Mouse (Mus musculus) lung, postnatal 0 days (tissue): ENCODE data around the gene Npcd. TPM values are rescaled to one million over a fixed set of nuclear protein-coding genes. Genes with fewer than 3 reads are reported as not detected.

Experiments
- ATAC-seq: fragments of 200-750 bp; cut with Nextera tagmentation; 2 replicates; pipeline ENCODE4 v1.8.0; 2017; ENCODE audit warnings: moderate library complexity
- DNase-seq: peaks from one replicate; pipeline ENCODE4 v3.0.0-alpha.2; 2016; ENCODE audit warnings: low spot score
- H3K27ac ChIP-seq: fragments of 300-500 bp; sonication (generic); 2 replicates; pipeline ENCODE4 v1.5.1; 2014; ENCODE audit warnings: antibody characterized with exemption, mild to moderate bottlenecking, low read length, mixed read lengths
- H3K27me3 ChIP-seq: fragments of 300-500 bp; sonication (generic); replicated peaks from 2 replicates; pipeline ENCODE4 v1.6.1; 2014; ENCODE audit warnings: low read length, mixed read lengths; ENCODE audit not compliant: insufficient read depth
- H3K36me3 ChIP-seq: fragments of 300-500 bp; sonication (generic); 2 replicates; pipeline ENCODE4 v1.6.1; 2014; ENCODE audit warnings: low read length, mixed read lengths; ENCODE audit not compliant: insufficient read depth
- H3K4me1 ChIP-seq: fragments of 300-500 bp; sonication (generic); 2 replicates; pipeline ENCODE4 v1.6.1; 2014; ENCODE audit warnings: antibody characterized with exemption, low read depth, low read length, mixed read lengths; ENCODE audit not compliant: insufficient read depth
- H3K4me2 ChIP-seq: fragments of 300-500 bp; sonication (generic); replicated peaks from 2 replicates; pipeline ENCODE4 v1.6.1; 2014; ENCODE audit warnings: low read depth, mild to moderate bottlenecking, low read length, moderate library complexity, mixed read lengths
- H3K4me3 ChIP-seq: fragments of 300-500 bp; sonication (generic); 2 replicates; pipeline ENCODE4 v1.5.1; 2014; ENCODE audit warnings: low read depth, low read length
- H3K9ac ChIP-seq: fragments of 300-500 bp; sonication (generic); replicated peaks from 2 replicates; pipeline ENCODE4 v1.6.1; 2014; ENCODE audit warnings: low read depth, mild to moderate bottlenecking
- H3K9me3 ChIP-seq: fragments of 300-500 bp; sonication (generic); 2 replicates; pipeline ENCODE4 v1.6.1; 2016; ENCODE audit warnings: low read length, mixed read lengths
- CTCF ChIP-seq: IDR thresholded peaks from 2 replicates; pipeline ENCODE4 v1.5.1; 2016; ENCODE audit warnings: antibody characterized with exemption, mild to moderate bottlenecking
- EP300 ChIP-seq: IDR thresholded peaks from 2 replicates; pipeline ENCODE4 v1.6.1; 2016; ENCODE audit warnings: antibody characterized with exemption, mild to moderate bottlenecking, control low read depth
- WGBS: fragments of 180-500 bp; shearing (Covaris S2); extraction: QIAGEN DNeasy Blood & Tissue Kit; methylation state at CpG from one replicate; pipeline ENCODE4 v1.1.7; 2014; 5-methylcytosine and 5-hydroxymethylcytosine counted together
- polyA plus RNA-seq: library from polyadenylated mRNA; unstranded; fragments of >200 nt; fragmentation: Nextera tagmentation; extraction: Ambion mirVana; gene quantifications from 2 replicates; pipeline ENCODE4 v1.2.1, GENCODE M21; 2015

The Npcd gene
- polyA plus RNA-seq, 1 experiment from 2014 or later: not detected

- no peak for DNase-seq
- Histone ChIP-seq H3K9me3 (no peaks in the 10 kb centered on the region), H3K4me2 (no peak overlapping the region), H3K9ac (no peak overlapping the region), H3K27ac (no peak overlapping the region), H3K36me3 (no peaks in the 10 kb centered on the region), H3K27me3 (no peaks in the 10 kb centered on the region), H3K4me1 (no peaks in the 10 kb centered on the region), H3K4me3 (no peak overlapping the region)
- 17% methylated on average over 20 of the region's 20 CpGs for WGBS
- TF ChIP-seq EP300: no peak
- TF ChIP-seq CTCF: no peak
- no peak for ATAC-seq
These were observed 39.9 kb downstream of the Npcd start for GRCm38 (mm10) chr15:79794173-79794572.

- Histone ChIP-seq H3K27ac (no peak overlapping the region), H3K27me3 (no peaks in the 10 kb centered on the region)
These were observed 41.0 kb downstream of the Npcd start for GRCm38 (mm10) chr15:79793076-79793475.

GRCm38 (mm10) chr15:79792455-79792854 is 41.6 kb downstream of the Npcd start:
- H3K27me3 ChIP-seq: no peaks in the 10 kb centered on the region
- no peak overlapping the region for H3K4me3 ChIP-seq
- DNase-seq: no peak
- no peaks in the 10 kb centered on the region for H3K9me3 ChIP-seq
- H3K4me2 ChIP-seq: no peak overlapping the region
- H3K9ac ChIP-seq: no peak overlapping the region
- ATAC-seq: no peak
- H3K27ac ChIP-seq: no peak overlapping the region
- H3K4me1 ChIP-seq: no peaks in the 10 kb centered on the region
- no peak for TF ChIP-seq EP300
- TF ChIP-seq CTCF: no peak
- H3K36me3 ChIP-seq: no peaks in the 10 kb centered on the region
- 21% methylated on average over 19 of the region's 19 CpGs for WGBS

More at GRCm38 (mm10) chr15:79793076-79793475, 41.0 kb downstream of the Npcd start:
- Histone ChIP-seq H3K36me3 (no peaks in the 10 kb centered on the region), H3K9ac (no peak overlapping the region), H3K9me3 (no peaks in the 10 kb centered on the region), H3K4me1 (no peaks in the 10 kb centered on the region), H3K4me2 (no peak overlapping the region), H3K4me3 (no peak overlapping the region)
- TF ChIP-seq EP300: no peak
- TF ChIP-seq CTCF: no peak
- 88% methylated on average over 9 of the region's 9 CpGs for WGBS
- DNase-seq: no peak
- no peak for ATAC-seq

- Histone ChIP-seq H3K9ac (no peak overlapping the region), H3K27me3 (no peaks in the 10 kb centered on the region), H3K27ac (no peak overlapping the region), H3K4me2 (no peak overlapping the region), H3K4me1 (no peaks in the 10 kb centered on the region), H3K9me3 (no peaks in the 10 kb centered on the region), H3K4me3 (no peak overlapping the region), H3K36me3 (no peaks in the 10 kb centered on the region)
- WGBS: 5% methylated on average over 12 of the region's 12 CpGs
- DNase-seq (peak; percentile 70), ATAC-seq (peak; percentile 59)
- TF ChIP-seq CTCF (peak; percentile 45), EP300 (no peak)
These were observed 42.5 kb downstream of the Npcd start for GRCm38 (mm10) chr15:79791502-79791901.

GRCm38 (mm10) chr15:79790905-79791304 is 43.1 kb downstream of the Npcd start:
- Histone ChIP-seq H3K27ac (no peak overlapping the region), H3K4me3 (no peak overlapping the region), H3K27me3 (no peaks in the 10 kb centered on the region), H3K9me3 (no peaks in the 10 kb centered on the region), H3K9ac (no peak overlapping the region), H3K36me3 (no peaks in the 10 kb centered on the region), H3K4me1 (no peaks in the 10 kb centered on the region), H3K4me2 (no peak overlapping the region)
- ATAC-seq: no peak
- DNase-seq: no peak
- TF ChIP-seq CTCF (no peak), EP300 (no peak)
- 80% methylated on average over 6 of the region's 6 CpGs for WGBS

GRCm38 (mm10) chr15:79790111-79790510 is 43.9 kb downstream of the Npcd start:
- TF ChIP-seq CTCF (no peak), EP300 (no peak)
- no peaks in the 10 kb centered on the region for H3K36me3 ChIP-seq

GRCm38 (mm10) chr15:79787815-79788214 is 46.2 kb downstream of the Npcd start:
- Histone ChIP-seq H3K27me3 (no peaks in the 10 kb centered on the region), H3K36me3 (no peaks in the 10 kb centered on the region), H3K9me3 (no peaks in the 10 kb centered on the region), H3K4me2 (no peak overlapping the region), H3K27ac (no peak overlapping the region), H3K4me3 (no peak overlapping the region), H3K9ac (no peak overlapping the region), H3K4me1 (no peaks in the 10 kb centered on the region)
- ATAC-seq (no peak), DNase-seq (no peak)
- no peak for TF ChIP-seq CTCF
- no peak for TF ChIP-seq EP300
- WGBS: 35% methylated on average over 8 of the region's 8 CpGs

More at GRCm38 (mm10) chr15:79790111-79790510, 43.9 kb downstream of the Npcd start:
- H3K4me3 ChIP-seq: no peak overlapping the region
- H3K27ac ChIP-seq: no peak overlapping the region
- no peak overlapping the region for H3K9ac ChIP-seq
- WGBS: 44% methylated on average over 8 of the region's 8 CpGs
- no peaks in the 10 kb centered on the region for H3K9me3 ChIP-seq
- ATAC-seq (no peak), DNase-seq (no peak)
- H3K27me3 ChIP-seq: no peaks in the 10 kb centered on the region
- H3K4me1 ChIP-seq: no peaks in the 10 kb centered on the region
- no peak overlapping the region for H3K4me2 ChIP-seq
